Comparison of ENCODE assay signal across 14 mouse cellular contexts in genomic region chr10:95232554-95232953, GRCm38 (mm10).
DNase-seq lines count a peak whose midpoint lies in the region; ATAC-seq and TF ChIP-seq lines count a peak whose summit lies in the region.
"Had no signal": no experiment of that assay in that cellular context is flagged by ENCODE, and none has a peak within 500 bp of the region (broad histone marks: within the 10 kb centered on the region; RNA-seq: fewer than 3 reads in every experiment).

No protein-coding gene starts in this region.

- no peak for TF ChIP-seq POLR2A in bone marrow macrophage, adult 2 months (IDR thresholded peaks at IDR 0.05; ENCODE audit: borderline replicate concordance, low read depth, low read length)

- H3K9me3 ChIP-seq in heart, postnatal 0 days (replicated peaks; ENCODE audit: control insufficient read depth, low read length), result no peaks in the 10 kb centered on the region
- no peaks in the 10 kb centered on the region for H3K9me3 ChIP-seq in liver, postnatal 0 days (ENCODE audit: low read length)
- H3K9me3 ChIP-seq: forebrain, embryonic 10.5 days; hindbrain, embryonic 10.5 days; neural tube, embryonic 12.5 days had no signal

- peaks cover 45% of the 10 kb centered on the region for H3K4me1 ChIP-seq in bone marrow macrophage, adult 2 months (ENCODE audit: control insufficient read depth, insufficient read depth, low read length)
- H3K4me1 ChIP-seq in heart, postnatal 0 days (ENCODE audit: control insufficient read depth, insufficient read depth), result peaks cover 40% of the 10 kb centered on the region
- peaks cover 30% of the 10 kb centered on the region for H3K4me1 ChIP-seq in liver, postnatal 0 days (ENCODE audit: insufficient read depth)

- peak overlapping the region; percentile 36 for H3K4me2 ChIP-seq in heart, postnatal 0 days (ENCODE audit: low read depth, low read length)
- H3K4me2 ChIP-seq in liver, postnatal 0 days (ENCODE audit: low read depth, low read length), result no peak overlapping the region
- H3K4me2 ChIP-seq: neural tube, embryonic 12.5 days had no signal

- DNase-seq in heart, adult 18-20 months, result peak; percentile 55 to 74
- DNase-seq in heart, postnatal 4 days, result no peak
- peak; percentile 66 for DNase-seq in heart, postnatal 0 days (ENCODE audit: low spot score)
- DNase-seq in liver, postnatal 0 days, result no peak
- DNase-seq in left cerebral cortex, adult 11 months (ENCODE audit: low spot score), result no peak
- no peak for DNase-seq in embryo, embryonic 11 days
- no peak for DNase-seq in thymus, postnatal 4 days
- DNase-seq: cerebellum, postnatal 36 days; right cerebral cortex, postnatal 14 days had no signal

- TF ChIP-seq CTCF in bone marrow macrophage, adult 2 months (IDR thresholded peaks at IDR 0.05; ENCODE audit: low read depth, low read length), result no peak
- no peak for TF ChIP-seq CTCF in heart, postnatal 0 days (IDR thresholded peaks at IDR 0.05; ENCODE audit: low read depth)
- TF ChIP-seq CTCF in liver, postnatal 0 days (IDR thresholded peaks at IDR 0.05; ENCODE audit: low read depth), result no peak

- peak; percentile 57; the same call in 1 of the 2 replicates for TF ChIP-seq EP300 in heart, postnatal 0 days (IDR thresholded peaks at IDR 0.05; ENCODE audit: low read depth)
- TF ChIP-seq EP300 in liver, postnatal 0 days (IDR thresholded peaks at IDR 0.05; ENCODE audit: low read depth), result peak; percentile 52

- H3K4me3 ChIP-seq in bone marrow macrophage, adult 2 months (ENCODE audit: insufficient read depth, low read length), result no peak overlapping the region
- no peak overlapping the region for H3K4me3 ChIP-seq in heart, postnatal 0 days (ENCODE audit: low read depth, low read length)
- no peak overlapping the region for H3K4me3 ChIP-seq in liver, postnatal 0 days (ENCODE audit: low read depth, low read length)
- H3K4me3 ChIP-seq: forebrain, embryonic 10.5 days; hindbrain, embryonic 10.5 days; neural tube, embryonic 12.5 days had no signal

- 43% methylated on average over 3 of the region's 3 CpGs for WGBS in heart, postnatal 0 days
- 54% methylated on average over 3 of the region's 3 CpGs for WGBS in liver, postnatal 0 days (ENCODE audit: insufficient replicate concordance)

- ATAC-seq in heart, postnatal 0 days (ENCODE audit: insufficient read depth, low read depth), result peak; percentile 54
- ATAC-seq in liver, postnatal 0 days, result peak; percentile 44; the same call in 1 of the 2 replicates
- ATAC-seq: CD4-positive, CD25-positive, alpha-beta regulatory T cell, adult 4 months had no signal

- peak overlapping the region; percentile 32 for H3K27ac ChIP-seq in bone marrow macrophage, adult 2 months (ENCODE audit: insufficient read depth, low read depth, low read length)
- H3K27ac ChIP-seq in heart, postnatal 0 days (ENCODE audit: low read depth), result peak overlapping the region; percentile 44; the same call in 1 of the 2 replicates
- H3K27ac ChIP-seq in liver, postnatal 0 days (ENCODE audit: low read depth), result peak overlapping the region; percentile 44; the same call in 1 of the 2 replicates
- H3K27ac ChIP-seq: forebrain, embryonic 10.5 days; hindbrain, embryonic 10.5 days; neural tube, embryonic 12.5 days had no signal

- H3K27me3 ChIP-seq in heart, postnatal 0 days (ENCODE audit: control insufficient read depth, insufficient read depth, low read length), result no peaks in the 10 kb centered on the region
- H3K27me3 ChIP-seq in liver, postnatal 0 days (ENCODE audit: insufficient read depth, low read length), result no peaks in the 10 kb centered on the region
- H3K27me3 ChIP-seq: neural tube, embryonic 12.5 days had no signal

- H3K9ac ChIP-seq in heart, postnatal 0 days (replicated peaks; ENCODE audit: low read depth, low read length), result no peak overlapping the region
- H3K9ac ChIP-seq in liver, postnatal 0 days (replicated peaks), result no peak overlapping the region
- H3K9ac ChIP-seq: neural tube, embryonic 12.5 days had no signal

- no peaks in the 10 kb centered on the region for H3K36me3 ChIP-seq in heart, postnatal 0 days (replicated peaks; ENCODE audit: control insufficient read depth, insufficient read depth, low read length)
- no peaks in the 10 kb centered on the region for H3K36me3 ChIP-seq in liver, postnatal 0 days (replicated peaks; ENCODE audit: insufficient read depth, low read length)
- H3K36me3 ChIP-seq: forebrain, embryonic 10.5 days; hindbrain, embryonic 10.5 days; neural tube, embryonic 12.5 days had no signal

Comparison
In these comparisons a context has a peak if more than half of its experiments do, and no peak if none do; other contexts are left out.
1. DNase-seq: peak in heart, adult 18-20 months (2 of 2) and heart, postnatal 0 days (single experiment); none in heart, postnatal 4 days (single experiment), liver, postnatal 0 days (single experiment), left cerebral cortex, adult 11 months (single experiment), embryo, embryonic 11 days (single experiment) and thymus, postnatal 4 days (single experiment).
2. Peak in every context shown above with its lines, with median percentiles within 50 percentile points of each other: H3K27ac ChIP-seq.